Mouse (Mus musculus) spleen, postnatal 4 days (tissue): ENCODE results near the gene Naa40.

Experiments
- DNase-seq, 2 experiments: peaks; one replicate each; pipeline ENCODE4 v3.0.0; 2022; ENCODE audit warnings: low spot score in 2 of 2

Naa40 gene

GRCm38 (mm10) chr19:7181496-7181895 is 59.5 kb downstream of the Naa40 start:
- no peak for DNase-seq

GRCm38 (mm10) chr19:7180756-7181405 is 60.1 kb downstream of the Naa40 start:
- DNase-seq, result no peak

GRCm38 (mm10) chr19:7178841-7179452 is 62.0 kb downstream of the Naa40 start:
- DNase-seq, result no peak

GRCm38 (mm10) chr19:7177804-7178511 is 63.0 kb downstream of the Naa40 start:
- no peak for DNase-seq

GRCm38 (mm10) chr19:7176041-7176696 is 64.8 kb downstream of the Naa40 start:
- DNase-seq, result no peak
